Mouse (Mus musculus) cortical plate, adult 2 months (tissue): Measurements from ENCODE around the gene Cacna1c. TPM values are rescaled to one million over a fixed set of nuclear protein-coding genes. Genes with fewer than 3 reads are reported as not detected.

Experiments
- H3K27ac ChIP-seq: fragments of 200-500 bp; 2 replicates; pipeline ENCODE4 v1.5.1; 2012; ENCODE audit warnings: low read length, control low read depth, inconsistent platforms; ENCODE audit not compliant: insufficient read depth
- H3K4me1 ChIP-seq: fragments of 200-500 bp; 2 replicates; pipeline ENCODE4 v1.6.1; 2011; ENCODE audit warnings: low read length; ENCODE audit not compliant: control insufficient read depth, insufficient read depth
- H3K4me3 ChIP-seq: fragments of 200-500 bp; 2 replicates; pipeline ENCODE4 v1.5.1; 2011; ENCODE audit warnings: mild to moderate bottlenecking, low read length, control low read depth; ENCODE audit not compliant: insufficient read depth
- CTCF ChIP-seq: fragments of 200-500 bp; IDR thresholded peaks from 2 replicates; pipeline ENCODE4 v1.5.1; 2011; ENCODE audit warnings: mild to moderate bottlenecking, control low read depth, low read length; ENCODE audit not compliant: insufficient read depth; ENCODE audit errors: extremely low read depth
- POLR2A ChIP-seq: fragments of 200-500 bp; IDR thresholded peaks from 2 replicates; pipeline ENCODE4 v1.6.1; 2011; ENCODE audit warnings: mild to moderate bottlenecking, low read length, control low read depth; ENCODE audit not compliant: insufficient read depth; ENCODE audit errors: extremely low read depth
- polyA plus RNA-seq: library from polyadenylated mRNA; depleted of rRNA; stranded (reverse); fragments of >200 nt; gene quantifications from 2 replicates; pipeline ENCODE4 v1.2.3, GENCODE M21; 2012

Gene Cacna1c
- polyA plus RNA-seq, 1 experiment = 15.9 TPM

- TF ChIP-seq POLR2A = no peak
- no peak for TF ChIP-seq CTCF
- peaks cover 10% of the 10 kb centered on the region for H3K4me1 ChIP-seq
- H3K27ac ChIP-seq = no peak overlapping the region
- H3K4me3 ChIP-seq = no peak overlapping the region
Observed at GRCm38 (mm10) chr6:118963806-118964205, 232.4 kb downstream of the Cacna1c start.

GRCm38 (mm10) chr6:118963283-118963682 lies 232.9 kb downstream of the Cacna1c start:
- TF ChIP-seq CTCF = no peak
- no peak for TF ChIP-seq POLR2A
- Histone ChIP-seq H3K4me3 (no peak overlapping the region), H3K27ac (no peak overlapping the region), H3K4me1 (peaks cover 8% of the 10 kb centered on the region)

DNA sequence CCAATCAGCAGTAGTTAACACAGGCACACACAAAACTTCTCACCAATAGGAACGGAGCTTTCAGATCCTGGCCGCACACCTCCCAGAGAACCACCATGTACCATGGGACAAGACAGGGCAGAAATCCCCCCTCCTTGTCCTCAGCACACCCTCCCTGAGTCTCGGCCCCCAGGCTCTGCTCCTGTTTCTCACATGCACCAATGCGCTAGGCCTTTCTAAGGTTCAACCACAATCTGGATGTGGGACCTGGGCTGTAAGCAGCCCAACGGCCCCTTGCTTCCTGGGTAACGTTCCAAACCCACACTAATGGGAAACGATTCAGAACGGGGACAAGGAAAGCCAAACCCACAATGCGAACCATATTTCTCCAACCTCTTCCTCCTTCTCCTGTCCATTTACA lies 237.7 kb downstream of the Cacna1c start:
- TF ChIP-seq POLR2A (no peak), CTCF (no peak)

GRCm38 (mm10) chr6:118956234-118956633 lies 240.0 kb downstream of the Cacna1c start:
- no peak overlapping the region for H3K4me3 ChIP-seq
- peaks cover 5% of the 10 kb centered on the region for H3K4me1 ChIP-seq
- no peak overlapping the region for H3K27ac ChIP-seq
- TF ChIP-seq CTCF = no peak
- TF ChIP-seq POLR2A = no peak

More for the DNA sequence above, 237.7 kb downstream of the Cacna1c start:
- Histone ChIP-seq H3K4me1 (peaks cover 2% of the 10 kb centered on the region; the same call in 1 of the 2 replicates), H3K27ac (no peak overlapping the region), H3K4me3 (no peak overlapping the region)

DNA sequence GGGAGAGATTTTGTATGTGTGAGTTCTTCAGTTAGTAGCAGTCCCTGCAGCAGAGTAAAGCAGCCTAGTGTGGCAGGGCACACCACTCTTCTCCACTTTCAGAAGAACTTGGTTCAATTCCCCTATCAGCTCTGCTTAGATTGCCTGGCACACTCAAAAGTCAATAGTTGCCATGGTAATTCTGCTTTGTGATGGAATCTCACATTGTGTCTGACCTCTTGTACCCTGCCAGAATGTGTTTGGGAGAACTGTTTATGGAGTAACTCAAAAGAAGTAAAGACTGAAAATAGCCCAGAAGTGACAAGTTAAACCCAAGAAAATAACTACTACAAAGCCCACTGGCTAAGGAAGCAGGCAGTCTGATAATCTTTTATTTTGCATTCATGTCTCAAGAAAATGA lies 240.4 kb downstream of the Cacna1c start:
- no peak for TF ChIP-seq CTCF
- no peak for TF ChIP-seq POLR2A
- Histone ChIP-seq H3K4me3 (no peak overlapping the region), H3K4me1 (peaks cover 5% of the 10 kb centered on the region), H3K27ac (no peak overlapping the region)

DNA sequence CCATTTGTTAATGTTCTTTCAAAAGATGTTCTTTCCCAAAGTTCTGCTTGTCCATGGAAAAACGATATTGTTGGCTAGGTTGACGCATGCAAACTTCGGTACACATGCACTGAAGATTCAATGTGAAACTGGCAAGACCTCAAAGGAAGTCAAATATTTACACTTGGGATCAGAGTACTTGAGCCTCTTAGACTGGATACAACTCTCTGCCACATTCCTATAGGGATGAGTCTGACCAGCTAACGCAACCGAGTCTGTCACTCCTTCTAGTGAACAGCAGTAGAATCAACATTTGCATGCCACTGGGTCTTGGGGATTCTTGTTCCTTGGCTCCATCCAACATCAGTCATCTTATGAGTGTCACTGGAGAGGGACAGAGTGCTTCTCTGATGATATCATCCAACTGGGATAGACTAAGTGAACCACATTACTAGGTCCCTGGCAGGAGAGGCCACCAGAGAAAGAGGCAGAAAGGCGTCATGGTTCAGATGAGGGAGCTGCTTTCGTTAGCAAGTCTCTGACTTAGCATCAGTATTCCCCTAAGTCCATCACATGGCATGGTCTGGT lies 241.1 kb downstream of the Cacna1c start:
- Histone ChIP-seq H3K4me3 (no peak overlapping the region), H3K27ac (no peak overlapping the region), H3K4me1 (peaks cover 5% of the 10 kb centered on the region)
- TF ChIP-seq CTCF (no peak), POLR2A (no peak)

DNA sequence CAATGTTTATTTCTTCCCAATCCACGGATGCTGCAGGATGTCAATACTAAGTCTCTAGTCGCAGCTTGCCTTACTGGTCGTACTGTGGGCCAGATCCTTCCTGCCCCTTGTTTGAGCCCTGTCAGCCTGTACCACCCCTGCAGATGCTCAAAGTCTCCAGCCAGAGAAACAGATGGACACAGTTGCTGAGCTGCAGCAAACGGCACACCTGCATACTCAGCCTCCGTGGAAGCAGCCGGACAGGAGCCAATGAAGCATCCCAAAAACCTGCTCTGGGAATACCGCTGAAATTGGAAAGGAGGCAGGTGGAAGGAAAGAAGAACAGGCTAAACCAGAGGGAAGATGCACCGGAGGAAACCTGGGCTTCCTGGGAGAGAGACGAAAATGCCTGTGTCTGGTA lies 243.8 kb downstream of the Cacna1c start:
- TF ChIP-seq POLR2A = no peak
- no peak for TF ChIP-seq CTCF
- Histone ChIP-seq H3K4me3 (no peak overlapping the region), H3K4me1 (peaks cover 8% of the 10 kb centered on the region), H3K27ac (no peak overlapping the region)

- H3K4me1 ChIP-seq = peaks cover 6% of the 10 kb centered on the region
- no peak for TF ChIP-seq POLR2A
- no peak for TF ChIP-seq CTCF
- H3K27ac ChIP-seq = no peak overlapping the region
- no peak overlapping the region for H3K4me3 ChIP-seq
Observed at GRCm38 (mm10) chr6:118950190-118950589, 246.0 kb downstream of the Cacna1c start.

DNA sequence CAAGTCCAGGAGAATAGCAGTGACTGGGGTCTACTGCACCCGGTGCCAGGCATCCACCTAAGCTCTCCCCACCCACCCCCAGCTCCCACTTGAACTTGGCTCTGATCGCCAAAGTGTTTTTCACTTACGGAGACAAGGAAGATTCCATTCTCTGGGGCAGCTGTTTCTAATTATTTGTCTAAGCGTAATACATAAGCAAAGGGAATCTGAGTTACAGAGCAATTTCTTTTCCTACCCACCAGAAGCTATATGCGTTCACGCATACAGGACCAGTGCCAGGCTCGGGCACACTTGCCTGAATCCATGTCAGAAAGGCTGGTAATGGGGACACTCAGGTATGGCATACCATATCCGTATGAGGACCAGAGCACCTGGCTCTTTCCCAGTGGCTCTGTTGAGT lies 248.9 kb downstream of the Cacna1c start:
- no peak overlapping the region for H3K27ac ChIP-seq
- H3K4me1 ChIP-seq = peaks cover 4% of the 10 kb centered on the region
- TF ChIP-seq CTCF = no peak
- H3K4me3 ChIP-seq = no peak overlapping the region

DNA sequence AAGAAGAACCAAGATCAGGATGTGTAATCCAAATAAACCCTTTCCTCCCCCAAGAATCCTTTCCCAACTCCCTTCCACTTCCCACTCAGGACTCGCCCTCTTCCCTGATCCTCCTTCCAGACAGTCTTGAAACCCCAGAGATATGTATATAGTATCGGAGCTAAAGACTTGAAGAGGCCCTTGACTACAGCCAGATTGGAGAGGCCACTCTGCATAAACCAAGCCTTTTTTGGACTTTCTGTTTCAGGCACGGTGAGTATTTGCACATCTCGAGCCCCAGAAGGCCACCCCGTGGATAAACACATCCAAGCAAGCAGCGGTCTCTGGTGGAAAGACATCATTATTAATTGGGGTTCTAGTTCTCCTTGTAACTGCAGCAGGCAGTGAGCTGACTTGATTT lies 249.6 kb downstream of the Cacna1c start:
- Histone ChIP-seq H3K4me1 (peaks cover 4% of the 10 kb centered on the region), H3K4me3 (no peak overlapping the region), H3K27ac (no peak overlapping the region)
- no peak for TF ChIP-seq CTCF
